ENCODE assay signal across 15 mouse cellular contexts in genomic region chr8:30694126-30694525, GRCm38 (mm10).
"Had no signal": no experiment of that assay in that cellular context is flagged by ENCODE, and none has a peak within 500 bp of the region (broad histone marks: within the 10 kb centered on the region; RNA-seq: fewer than 3 reads in every experiment).

No protein-coding gene starts in this region.

- DNase-seq: retina, postnatal 1 day; right cerebral cortex, adult 18-20 months; right cerebral cortex, postnatal 14 days; right cerebral cortex, postnatal 25 days; right cerebral cortex, postnatal 4 days; spleen, adult 18-20 months; thymus, adult 18-20 months; thymus, adult 2 months; thymus, postnatal 14 days; thymus, postnatal 25 days; thymus, postnatal 36 days; thymus, postnatal 4 days had no signal

- H3K27me3 ChIP-seq: neural tube, embryonic 12.5 days; neural tube, embryonic 13.5 days; neural tube, embryonic 15.5 days had no signal

- H3K9ac ChIP-seq: neural tube, embryonic 12.5 days; neural tube, embryonic 13.5 days; neural tube, embryonic 15.5 days had no signal

- H3K4me3 ChIP-seq: neural tube, embryonic 12.5 days; neural tube, embryonic 13.5 days; neural tube, embryonic 15.5 days had no signal

- H3K4me1 ChIP-seq: neural tube, embryonic 12.5 days; neural tube, embryonic 13.5 days; neural tube, embryonic 15.5 days had no signal

- H3K36me3 ChIP-seq: neural tube, embryonic 12.5 days; neural tube, embryonic 13.5 days; neural tube, embryonic 15.5 days had no signal

- H3K27ac ChIP-seq: neural tube, embryonic 12.5 days; neural tube, embryonic 13.5 days; neural tube, embryonic 15.5 days had no signal

- H3K4me2 ChIP-seq: neural tube, embryonic 12.5 days; neural tube, embryonic 13.5 days; neural tube, embryonic 15.5 days had no signal

- H3K9me3 ChIP-seq: neural tube, embryonic 12.5 days; neural tube, embryonic 13.5 days; neural tube, embryonic 15.5 days had no signal
